Mouse (Mus musculus) neural tube, postnatal 0 days (tissue): ENCODE data around the gene Gm28041. TPM values are rescaled to one million over a fixed set of nuclear protein-coding genes. Genes with fewer than 3 reads are reported as not detected.

Source experiments
- polyA plus RNA-seq: library from polyadenylated mRNA; unstranded; fragments of >200 nt; fragmentation: Nextera tagmentation; extraction: Ambion mirVana; gene quantifications from 2 replicates; pipeline ENCODE4 v1.2.1, GENCODE M21; 2015

Gm28041 gene
- polyA plus RNA-seq = not detected in 2 replicates

GRCm38 (mm10) chr13:67375050-67375911 lies at the start of gene Gm28041, which contains the start of gene Zfp456:
Gm28041 (minus strand) TSS chr13:67375733.
Zfp456 (minus strand) TSS chr13:67375810.

GRCm38 (mm10) chr13:67421207-67421857 lies 45.8 kb upstream of the Gm28041 start, which contains the start of gene Zfp459:
Zfp459 (minus strand) TSS chr13:67421418.

GRCm38 (mm10) chr13:67399183-67399903 lies 23.8 kb upstream of the Gm28041 start, which contains the start of gene Zfp429:
Zfp429 (minus strand) TSS chr13:67399819.

GRCm38 (mm10) chr13:67360131-67360744 lies 15.3 kb downstream of the Gm28041 start, which contains the start of the genes Gm28044 and Zfp953:
Gm28044 (minus strand) TSS chr13:67360536.
Zfp953 (minus strand) TSS chr13:67360605.

GRCm38 (mm10) chr13:67332019-67332724 lies 43.4 kb downstream of the Gm28041 start, which contains the start of gene Zfp595:
Zfp595 (minus strand) TSS chr13:67332570.

GRCm38 (mm10) chr13:67305822-67306672 lies 69.5 kb downstream of the Gm28041 start, which contains the start of gene Zfp457:
Zfp457 (minus strand) TSS chr13:67306485.

Other genes with a start within 250 kb of the Gm28041 start
- gene Rsl1, start 202.6 kb downstream of the Gm28041 start, polyA plus RNA-seq = 3.9 and 4.2 TPM in 2 replicates
- gene Zfp455, start 181.2 kb downstream of the Gm28041 start, polyA plus RNA-seq = 1.6 and 2.1 TPM in 2 replicates
- 4.7 and 5.2 TPM in 2 replicates for gene Zfp458, start 97.3 kb downstream of the Gm28041 start, polyA plus RNA-seq
- 0.39 and 1.1 TPM in 2 replicates for gene Zfp457, start 69.2 kb downstream of the Gm28041 start, polyA plus RNA-seq
- 1.0 TPM in 2 replicates for gene Zfp595, start 43.2 kb downstream of the Gm28041 start, polyA plus RNA-seq
- gene Gm28044, start 15.2 kb downstream of the Gm28041 start, polyA plus RNA-seq = not detected in 2 replicates
- 0.37 and 0.43 TPM in 2 replicates for gene Zfp953, start 15.1 kb downstream of the Gm28041 start, polyA plus RNA-seq
- 0.41 and 0.58 TPM in 2 replicates for gene Zfp456, start 77 bp upstream of the Gm28041 start, polyA plus RNA-seq
- 2.1 and 3.8 TPM in 2 replicates for gene Zfp429, start 24.1 kb upstream of the Gm28041 start, polyA plus RNA-seq
- gene Zfp459, start 45.7 kb upstream of the Gm28041 start, polyA plus RNA-seq = 0.99 and 1.4 TPM in 2 replicates
- 4.7 and 5.3 TPM in 2 replicates for gene Zfp874a, start 75.9 kb upstream of the Gm28041 start, polyA plus RNA-seq
- gene Zfp874b, start 108.5 kb upstream of the Gm28041 start, polyA plus RNA-seq = 2.3 and 2.6 TPM in 2 replicates
- 6.5 TPM in 2 replicates for gene Zfp58, start 124.8 kb upstream of the Gm28041 start, polyA plus RNA-seq
- gene Gm26965, start 150.4 kb upstream of the Gm28041 start, polyA plus RNA-seq = not detected in 2 replicates
- gene Zfp87, start 150.4 kb upstream of the Gm28041 start, polyA plus RNA-seq = 32.4 and 37.9 TPM in 2 replicates
- 6.0 and 8.2 TPM in 2 replicates for gene Zfp748, start 178.1 kb upstream of the Gm28041 start, polyA plus RNA-seq
- gene Zfp729b, start 234.0 kb upstream of the Gm28041 start, polyA plus RNA-seq = 3.1 and 3.9 TPM in 2 replicates